Mouse (Mus musculus) B cell, adult 2 months (primary cell): ENCODE data around the gene Ush1g.

Source experiments
- DNase-seq, 2 experiments: peaks; one replicate each; pipeline ENCODE4 v3.0.0; 2022

Gene Ush1g

GRCm38 (mm10) chr11:115287386-115287785 is 34.5 kb downstream of the Ush1g start:
- DNase-seq = no peak

GRCm38 (mm10) chr11:115286201-115286993 is 35.4 kb downstream of the Ush1g start:
- DNase-seq = no peak

- DNase-seq = no peak
Observed at GRCm38 (mm10) chr11:115285282-115285681, 36.6 kb downstream of the Ush1g start.

- no peak for DNase-seq
Observed at GRCm38 (mm10) chr11:115283891-115284620, 37.8 kb downstream of the Ush1g start.

GRCm38 (mm10) chr11:115283486-115283765 is 38.4 kb downstream of the Ush1g start:
- DNase-seq = no peak

- DNase-seq = no peak
Observed at GRCm38 (mm10) chr11:115282723-115283485, 38.9 kb downstream of the Ush1g start.

- DNase-seq = no peak
Observed at GRCm38 (mm10) chr11:115282295-115282694, 39.5 kb downstream of the Ush1g start.

GRCm38 (mm10) chr11:115279726-115280125 is 42.1 kb downstream of the Ush1g start:
- no peak for DNase-seq

GRCm38 (mm10) chr11:115278176-115278575 is 43.7 kb downstream of the Ush1g start:
- no peak for DNase-seq

- DNase-seq = no peak
Observed at GRCm38 (mm10) chr11:115277604-115277975, 44.3 kb downstream of the Ush1g start.

- DNase-seq = peak; percentile 98 to 99
Observed at GRCm38 (mm10) chr11:115276780-115277603, 44.8 kb downstream of the Ush1g start, which contains the start of gene Fdxr. Gene Fdxr (minus strand): TSS chr11:115277050.

GRCm38 (mm10) chr11:115275954-115276353 is 45.9 kb downstream of the Ush1g start:
- no peak for DNase-seq

GRCm38 (mm10) chr11:115275509-115275908 is 46.3 kb downstream of the Ush1g start:
- no peak for DNase-seq

- no peak for DNase-seq
Observed at GRCm38 (mm10) chr11:115274771-115275170, 47.1 kb downstream of the Ush1g start.

GRCm38 (mm10) chr11:115274178-115274577 is 47.7 kb downstream of the Ush1g start:
- no peak for DNase-seq

- DNase-seq = no peak
Observed at GRCm38 (mm10) chr11:115273735-115274134, 48.1 kb downstream of the Ush1g start.

- no peak for DNase-seq
Observed at GRCm38 (mm10) chr11:115272894-115273498, 48.8 kb downstream of the Ush1g start.

GRCm38 (mm10) chr11:115271481-115271880 is 50.4 kb downstream of the Ush1g start:
- DNase-seq = no peak

GRCm38 (mm10) chr11:115271052-115271451 is 50.8 kb downstream of the Ush1g start:
- DNase-seq = no peak

GRCm38 (mm10) chr11:115270148-115270861 is 51.5 kb downstream of the Ush1g start:
- peak; percentile 73 to 74 for DNase-seq

- no peak for DNase-seq
Observed at GRCm38 (mm10) chr11:115269330-115270066, 52.3 kb downstream of the Ush1g start.
